Mouse (Mus musculus) bone marrow, adult 2 months (tissue): Measurements from ENCODE around the gene Aven.

Experiments
- CTCF ChIP-seq: fragments of 200-500 bp; IDR thresholded peaks from 2 replicates; pipeline ENCODE4 v1.5.1; 2011; ENCODE audit warnings: low read length, control low read depth; ENCODE audit not compliant: control insufficient read depth, insufficient read depth
- POLR2A ChIP-seq: fragments of 200-500 bp; IDR thresholded peaks from 2 replicates; pipeline ENCODE4 v1.6.1; 2011; ENCODE audit warnings: low read depth, mild to moderate bottlenecking, control low read depth, low read length, borderline replicate concordance; ENCODE audit not compliant: control insufficient read depth

GRCm38 (mm10) chr2:112497851-112498250 is 5.1 kb downstream of the Aven start:
- no peak for TF ChIP-seq CTCF
- TF ChIP-seq POLR2A: no peak
